Mouse (Mus musculus): ENCODE measurements at regions not wholly inside any gene's neighbourhood (a gene's known extent, or its start where the extent isn't known, plus 50 kb on each side); places are given as distances from the start of the nearest gene placed in this dataset.

DNA sequence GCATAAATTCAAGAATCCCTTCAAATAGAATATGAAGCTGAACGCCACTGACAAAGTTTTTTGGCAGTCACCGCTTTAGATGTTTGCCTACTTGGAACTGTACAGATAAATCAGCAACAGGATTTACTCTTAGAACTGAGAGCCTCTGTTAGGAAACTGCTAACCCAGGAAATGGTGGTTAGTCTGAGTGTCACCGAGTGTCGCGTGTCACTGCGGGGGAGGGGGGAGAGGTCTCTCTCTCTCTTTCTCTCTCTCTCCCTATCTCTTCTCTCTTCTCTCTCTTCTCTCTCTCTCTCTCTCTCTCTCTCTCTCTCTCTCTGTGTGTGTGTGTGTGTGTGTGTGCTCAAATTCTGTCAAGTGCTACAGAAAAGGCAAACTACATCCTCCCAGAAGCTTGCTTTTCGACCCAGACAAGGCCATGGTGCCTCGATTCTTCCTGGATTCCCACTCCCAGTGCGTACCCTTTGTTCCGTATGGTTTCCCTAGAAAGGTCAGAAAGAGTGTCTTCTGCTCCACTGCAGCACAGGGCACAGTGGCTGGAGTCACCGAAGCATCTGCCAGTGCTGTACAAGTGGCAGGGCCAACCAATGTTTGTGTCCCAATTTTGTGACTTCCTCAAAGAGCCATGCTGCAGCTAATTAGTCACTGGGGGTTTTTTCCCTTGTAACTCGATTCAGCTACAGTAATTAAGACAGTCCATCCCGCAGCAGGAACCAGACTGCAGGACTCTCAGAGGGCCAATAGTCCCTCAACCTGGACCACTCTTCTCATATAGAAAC is 87.0 kb downstream of the Cog6 start:
- no peak for DNase-seq

DNA sequence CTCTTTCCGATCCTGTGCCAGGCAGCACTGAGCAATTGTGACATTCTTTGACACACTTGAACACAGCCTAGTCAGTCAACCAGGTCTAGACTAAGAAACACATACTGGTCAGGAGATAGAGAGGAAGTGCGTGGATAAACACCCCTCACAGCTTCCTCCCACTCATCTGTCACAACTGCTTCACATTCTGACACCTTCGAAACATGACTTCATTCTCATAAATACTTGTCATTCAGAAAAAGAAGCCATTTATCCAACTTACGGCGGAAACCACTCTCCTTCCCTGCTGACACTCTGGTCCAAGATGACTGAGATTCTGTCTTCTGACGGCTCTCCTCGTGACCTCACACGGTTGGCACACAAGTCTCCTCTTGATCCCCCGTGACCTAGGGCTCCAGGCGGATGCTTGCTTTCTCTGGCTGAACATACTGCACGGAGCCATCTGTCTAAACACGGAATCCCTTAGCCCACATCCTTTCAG is 89.6 kb downstream of the Cog6 start:
- peak; percentile 18 to 27 for DNase-seq

DNA sequence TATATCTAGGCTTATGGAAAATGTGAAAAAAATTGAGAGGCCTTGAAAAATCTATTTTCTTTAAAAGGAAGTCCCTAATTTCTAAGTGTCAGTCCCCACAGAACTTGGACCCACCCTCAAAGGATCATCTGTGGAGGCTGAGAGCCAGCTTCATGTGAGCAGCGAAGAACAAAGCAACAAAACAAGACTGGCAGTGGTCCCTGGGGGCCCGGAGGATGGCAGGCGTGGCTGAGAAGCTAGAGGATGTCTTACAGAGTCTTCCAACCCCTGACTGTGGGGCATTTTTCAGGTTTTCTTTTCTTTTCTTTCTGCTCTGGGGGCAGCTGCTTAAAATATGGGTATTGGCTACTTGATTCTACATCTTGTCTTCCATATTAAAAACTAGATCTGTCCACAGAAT is 90.5 kb downstream of the Cog6 start:
- peak; percentile 21 to 35 for DNase-seq

DNA sequence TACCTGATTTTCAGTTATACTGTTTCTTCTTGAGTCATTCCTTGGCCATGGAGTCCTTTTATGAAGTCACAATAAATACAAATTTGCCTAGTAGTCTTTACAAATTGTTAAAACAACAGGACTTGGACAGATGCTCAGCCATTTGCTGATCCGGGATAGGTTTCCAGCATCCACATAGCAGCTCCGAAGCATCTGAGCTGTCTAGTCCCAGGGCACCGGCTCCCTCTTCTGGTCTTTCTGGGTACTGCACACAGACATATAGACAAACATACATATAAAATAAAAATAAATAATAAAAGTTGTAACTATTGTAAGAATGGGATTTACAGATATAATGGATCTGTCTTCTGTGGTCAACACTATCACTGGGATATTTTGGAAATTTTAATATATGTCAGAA is 91.8 kb downstream of the Cog6 start:
- DNase-seq = peak; percentile 46 to 57

DNA sequence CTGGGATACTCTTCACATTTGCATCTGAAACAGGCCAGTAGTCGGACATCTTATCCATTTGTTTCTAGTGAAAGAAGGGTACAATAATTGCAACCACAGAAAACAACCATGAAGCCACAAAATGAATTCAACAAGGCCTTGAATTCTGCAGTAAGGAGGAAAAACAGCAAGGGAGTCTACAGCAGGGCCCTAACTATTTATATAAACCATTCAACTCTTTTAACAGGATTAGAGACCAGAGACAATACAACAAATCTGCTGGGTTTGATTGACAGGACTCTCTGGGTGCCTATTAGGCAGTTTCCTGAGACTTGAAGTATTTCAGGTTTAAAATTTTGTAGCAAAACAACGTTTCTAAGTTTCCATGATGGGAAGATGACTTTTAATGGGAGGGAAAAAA is 92.4 kb downstream of the Cog6 start:
- DNase-seq = no peak

DNA sequence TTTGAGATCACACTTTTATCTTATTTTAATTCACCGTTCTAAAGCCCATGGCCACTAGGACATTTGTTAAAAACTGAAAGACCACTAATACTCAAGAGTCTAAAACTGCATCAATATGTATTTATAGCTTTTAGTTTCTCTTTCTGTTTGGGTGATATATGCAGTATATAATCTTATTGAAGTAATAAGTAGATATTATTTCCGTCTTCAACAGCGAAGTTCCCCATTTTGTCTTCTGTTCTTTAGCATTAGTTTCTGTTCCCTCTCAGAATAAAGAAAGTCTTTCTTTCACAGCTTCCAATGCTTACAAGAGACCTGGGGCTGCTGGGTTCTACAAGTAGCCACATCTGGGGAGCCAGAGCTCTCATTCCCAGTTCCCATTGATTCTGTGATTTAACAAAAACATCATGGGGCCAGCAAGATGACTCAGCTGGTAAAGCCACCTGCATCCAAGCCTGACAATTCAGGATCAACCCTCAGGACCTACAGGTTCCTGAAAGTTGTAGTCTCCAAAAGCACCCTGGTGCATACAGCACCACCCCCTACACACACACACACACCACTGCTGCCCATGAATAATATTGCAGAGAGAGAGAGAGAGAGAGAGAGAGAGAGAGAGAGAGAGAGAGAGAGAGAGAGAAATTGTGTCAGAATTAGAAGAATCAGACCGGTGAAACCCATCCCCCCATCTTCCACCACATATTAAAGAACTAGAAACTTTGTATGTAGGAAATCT is 93.0 kb downstream of the Cog6 start:
- no peak for DNase-seq

DNA sequence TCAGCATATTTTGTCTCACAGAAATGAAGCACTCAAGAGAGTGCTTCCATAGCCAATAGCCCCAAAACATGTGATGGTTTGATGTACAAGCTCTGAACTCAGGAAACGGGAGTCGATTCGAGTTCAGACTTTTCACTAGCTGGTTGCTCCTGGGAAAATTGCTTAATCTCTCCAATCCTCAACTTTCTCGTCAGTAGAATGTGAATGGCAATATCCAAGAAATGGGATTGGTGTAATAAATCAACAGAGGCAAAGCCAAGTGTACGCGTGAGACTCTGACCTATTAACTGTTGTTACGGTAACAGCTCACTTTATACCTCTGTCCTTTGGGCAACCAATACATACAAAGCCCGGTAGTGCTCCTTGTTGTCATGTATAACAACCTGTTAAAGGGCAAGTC is 94.6 kb downstream of the Cog6 start:
- DNase-seq = no peak

DNA sequence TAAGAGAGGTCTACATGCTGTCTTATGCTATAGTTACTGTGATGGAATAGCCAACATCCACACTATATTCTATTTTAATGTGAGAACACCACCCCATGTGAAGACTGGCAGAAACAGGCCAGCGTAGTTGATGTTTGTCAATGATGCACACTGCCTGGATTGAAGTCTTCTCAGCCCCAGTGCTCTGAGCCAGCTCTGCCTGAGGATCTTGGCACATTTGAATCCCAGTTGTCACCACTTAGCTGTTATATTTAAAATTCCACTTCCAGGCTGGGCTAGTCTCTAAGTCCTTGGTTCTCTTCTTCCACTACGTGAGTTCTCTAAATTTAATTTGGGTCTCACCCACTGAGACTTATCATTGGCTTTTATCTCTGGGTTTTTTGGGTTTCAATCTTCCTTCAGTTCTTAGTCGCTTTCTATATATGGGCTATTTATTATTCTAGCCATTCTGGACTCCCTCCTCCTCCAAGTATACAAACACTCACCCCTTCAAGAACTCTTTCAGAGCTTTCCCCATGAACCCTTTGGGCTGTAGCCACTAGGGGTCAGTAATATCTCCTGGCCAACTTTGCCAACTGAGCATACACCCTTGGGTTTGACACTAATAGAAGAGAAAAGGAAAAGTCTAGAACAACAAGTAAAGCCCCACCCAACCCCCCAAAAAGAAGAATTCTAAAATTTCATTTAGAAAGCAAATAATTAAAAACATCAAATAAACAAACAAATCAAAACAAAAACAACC is 110.0 kb downstream of the Cog6 start:
- peak; percentile 25 to 28 for DNase-seq

DNA sequence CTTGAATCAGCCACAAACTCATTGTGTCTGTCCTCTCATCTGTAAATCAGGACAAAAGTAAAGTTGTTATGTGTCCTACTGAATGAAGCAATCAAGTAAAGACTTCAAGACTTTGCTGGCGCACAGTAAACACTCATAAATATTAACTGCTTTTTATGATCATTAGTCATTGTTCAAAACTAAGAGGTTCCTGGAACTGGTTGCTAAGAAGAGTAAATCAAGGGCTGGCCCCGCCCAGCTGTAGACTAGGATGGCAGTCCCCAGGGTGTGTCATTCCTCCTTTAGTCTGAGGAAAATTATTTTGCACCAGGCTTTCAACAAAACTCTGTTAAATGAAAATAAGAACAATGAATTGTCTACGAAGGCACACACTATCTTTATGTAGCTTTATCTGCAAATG is 113.0 kb downstream of the Cog6 start:
- no peak for DNase-seq

DNA sequence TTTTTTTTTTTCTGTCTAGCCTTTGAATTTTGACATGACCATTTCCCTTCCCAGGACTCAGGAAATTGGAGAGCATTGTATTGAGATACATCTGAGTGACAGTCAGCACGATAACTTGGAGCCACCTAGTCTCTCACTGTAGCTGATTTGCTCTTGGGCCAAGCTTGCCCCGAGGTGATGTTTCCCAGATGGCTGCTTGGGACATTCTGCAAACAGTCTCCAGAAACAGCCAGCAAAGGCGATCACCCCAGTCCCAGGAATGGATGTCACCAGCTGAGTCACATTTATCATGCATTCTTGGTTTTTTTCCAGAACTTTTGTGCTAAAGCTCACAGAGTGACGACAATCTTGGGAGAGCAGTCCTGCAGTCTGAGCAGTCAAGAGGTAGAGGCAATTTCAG is 119.4 kb downstream of the Cog6 start:
- DNase-seq = peak in 1 of 2 experiments; percentile 39

DNA sequence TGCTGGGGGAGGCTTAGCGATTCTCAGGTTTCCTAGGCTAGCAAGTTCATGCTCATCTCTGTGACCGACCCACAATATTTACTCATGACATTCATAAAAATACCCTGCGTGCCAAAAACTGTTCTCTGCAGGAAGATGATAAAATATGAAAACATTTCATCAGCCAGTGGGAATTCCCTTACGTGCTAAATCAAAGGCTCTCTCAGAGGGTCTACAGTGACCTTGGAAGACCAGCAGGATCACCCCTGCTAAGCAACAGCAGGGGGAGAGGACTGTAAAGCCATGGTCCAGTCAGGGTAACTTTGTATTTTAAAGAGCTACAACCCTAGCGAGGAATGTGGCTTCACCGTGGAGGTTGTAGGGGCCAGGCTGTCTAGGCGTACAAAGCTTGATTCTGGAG is 120.6 kb downstream of the Cog6 start:
- no peak for DNase-seq

DNA sequence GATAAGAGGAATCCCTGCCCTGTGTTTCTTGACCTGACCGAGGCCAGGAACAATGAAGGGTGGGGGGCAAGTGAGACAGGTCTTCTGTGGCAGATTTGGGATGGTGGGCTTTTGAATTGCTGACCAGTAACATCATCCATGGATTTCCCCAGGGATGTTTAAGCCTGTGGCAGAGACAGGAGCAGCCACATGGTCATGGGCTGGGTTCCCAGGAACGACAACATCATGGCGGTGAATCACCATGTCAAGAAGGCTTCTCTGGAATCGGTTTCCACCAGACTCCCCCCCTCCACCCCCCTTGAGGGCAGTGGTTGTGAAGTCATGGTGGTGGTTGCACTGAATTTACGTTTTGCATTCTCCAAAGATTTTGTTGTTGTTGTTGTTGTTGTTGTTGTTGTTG is 121.3 kb downstream of the Cog6 start:
- DNase-seq = peak in 1 of 2 experiments; percentile 3

DNA sequence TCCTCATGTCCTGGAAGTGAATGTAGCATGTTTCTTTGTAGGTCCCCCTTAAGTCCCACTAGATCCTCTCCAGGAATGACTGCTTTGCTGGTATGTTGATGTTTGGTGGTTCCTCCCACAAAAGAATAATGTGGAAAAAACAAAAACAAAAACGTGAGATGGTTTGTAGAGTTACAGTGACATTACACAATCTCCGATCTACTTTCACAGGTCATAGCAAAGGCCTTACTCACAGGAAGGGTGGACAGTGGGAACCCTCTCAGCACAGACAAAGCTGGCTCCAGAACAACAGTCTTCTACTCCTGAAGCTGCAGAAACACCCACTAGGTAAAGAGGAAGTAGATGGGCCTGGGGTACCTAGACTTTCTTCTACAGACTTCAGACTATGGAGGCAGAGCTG is 122.2 kb downstream of the Cog6 start:
- no peak for DNase-seq

DNA sequence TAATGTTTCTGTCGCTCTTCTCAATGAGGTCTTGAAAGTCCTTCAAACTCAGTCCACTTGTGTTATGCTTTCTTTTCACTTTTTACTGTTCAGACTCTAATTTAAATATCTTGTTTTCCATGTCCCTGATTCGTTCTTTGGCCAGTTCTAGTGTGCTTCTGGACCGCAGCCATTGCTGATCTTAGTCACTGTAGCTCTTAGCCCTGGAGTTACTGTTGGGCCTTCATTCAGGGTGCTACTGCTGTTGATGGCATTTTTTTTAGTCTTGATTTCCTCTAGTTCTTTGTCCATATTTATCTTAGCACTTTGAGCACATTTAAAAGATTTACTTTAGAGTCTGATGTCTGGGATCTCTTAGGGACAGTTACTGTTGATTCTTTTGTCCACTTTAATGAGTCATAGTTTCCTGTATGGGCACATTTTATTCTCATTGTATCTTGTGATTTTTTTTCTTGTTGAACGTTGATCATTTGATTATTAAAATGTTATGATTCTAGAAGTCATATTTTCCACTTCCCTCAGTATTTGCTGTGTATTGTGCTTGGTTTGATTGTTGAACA is 127.8 kb downstream of the Cog6 start:
- no peak for DNase-seq

DNA sequence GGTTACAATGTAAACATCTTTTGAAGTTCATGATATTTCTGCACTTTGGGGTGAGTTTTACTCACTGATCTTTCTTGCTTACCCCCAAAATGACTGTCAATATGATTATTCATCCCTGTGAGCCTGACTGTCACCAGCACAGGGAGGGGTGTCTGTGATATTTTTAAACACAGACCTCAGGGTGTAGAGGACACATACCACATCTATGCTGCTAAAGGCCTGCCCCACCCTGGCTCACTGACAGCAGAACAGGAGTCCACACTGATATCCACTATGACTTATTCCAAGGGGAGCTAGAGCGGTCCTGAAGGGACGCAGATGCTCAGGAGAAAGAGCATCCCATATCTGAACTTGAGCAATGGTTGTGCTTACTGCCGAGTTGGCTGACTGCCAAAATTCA is 135.1 kb downstream of the Cog6 start:
- peak in 1 of 2 experiments; percentile 14 for DNase-seq

DNA sequence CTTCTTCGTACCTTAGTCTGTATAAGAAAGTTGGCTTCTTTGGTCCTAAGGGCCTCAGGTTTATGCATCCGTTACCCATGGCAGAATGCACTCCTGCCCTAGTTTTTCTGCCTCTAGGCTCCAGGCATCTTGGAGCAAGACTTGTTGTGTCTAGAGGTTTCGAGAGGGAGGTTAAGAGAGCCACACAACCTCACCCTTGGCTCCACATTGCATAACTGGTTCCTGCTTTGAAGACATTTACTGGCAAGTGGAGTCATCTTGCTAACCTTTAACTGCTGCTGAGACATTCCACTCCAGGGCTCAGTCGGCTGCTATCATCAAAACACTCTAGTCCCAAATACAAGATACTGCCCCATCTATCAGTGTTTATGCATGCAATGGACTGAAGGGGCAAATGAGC is 135.9 kb downstream of the Cog6 start:
- DNase-seq = no peak

DNA sequence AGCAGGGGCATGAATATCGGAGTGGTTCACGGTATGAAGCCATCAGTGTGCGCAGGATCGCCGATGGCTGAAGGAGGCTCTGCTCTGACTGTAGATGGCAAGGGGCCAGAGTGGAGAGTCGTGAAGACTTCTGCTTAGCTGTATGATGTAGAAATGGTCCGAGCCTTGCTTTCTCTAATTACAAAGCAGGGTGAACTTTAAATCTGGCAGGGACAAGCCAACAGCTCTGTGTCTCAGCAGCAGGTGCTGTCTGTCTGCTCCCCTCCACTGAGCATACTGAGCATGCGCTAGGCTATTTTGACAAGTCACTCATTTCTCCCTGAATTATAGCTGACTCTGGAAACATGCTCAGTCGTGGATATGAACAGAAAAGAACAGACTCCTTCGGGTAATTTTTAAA is 137.3 kb downstream of the Cog6 start:
- DNase-seq = peak; percentile 45 to 50

DNA sequence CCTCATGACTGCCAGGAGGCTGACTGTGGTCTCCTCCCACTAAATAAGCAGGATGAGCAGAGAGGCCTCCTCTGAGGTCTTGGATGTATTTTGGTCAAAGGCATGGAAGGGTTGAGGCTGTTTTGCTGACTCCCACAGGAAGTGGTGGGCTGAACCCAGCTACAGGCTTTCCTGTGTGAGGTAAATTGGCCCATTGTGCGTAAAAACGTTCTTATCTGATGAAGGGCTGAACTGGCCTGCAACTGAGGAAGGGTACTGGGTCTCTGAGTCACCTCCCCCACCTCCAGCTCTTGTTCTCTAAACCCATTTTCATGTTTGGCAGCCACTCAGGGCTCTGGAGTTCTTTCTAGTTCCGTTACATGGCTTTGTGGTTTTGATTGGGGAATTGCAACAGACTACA is 138.7 kb downstream of the Cog6 start:
- DNase-seq = no peak

DNA sequence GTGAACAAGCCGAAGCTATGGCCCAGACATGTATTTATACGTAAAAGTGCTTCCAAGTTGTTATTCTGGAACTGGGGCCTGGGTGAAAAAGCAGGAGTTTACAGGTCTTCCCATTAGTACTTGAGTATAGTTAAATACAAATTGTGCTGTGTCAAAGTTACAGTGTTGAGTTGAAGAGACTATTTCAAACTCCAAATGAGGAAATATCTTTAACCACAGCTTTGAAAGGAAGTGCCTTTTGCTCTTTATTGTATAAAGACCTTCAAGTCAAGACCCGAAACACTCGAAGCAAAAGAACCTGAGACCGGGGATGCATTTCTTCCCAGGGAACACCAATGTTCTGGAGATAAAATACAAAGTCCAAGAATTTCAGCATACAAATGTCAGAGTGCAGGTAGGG is 144.8 kb downstream of the Cog6 start:
- no peak for DNase-seq

DNA sequence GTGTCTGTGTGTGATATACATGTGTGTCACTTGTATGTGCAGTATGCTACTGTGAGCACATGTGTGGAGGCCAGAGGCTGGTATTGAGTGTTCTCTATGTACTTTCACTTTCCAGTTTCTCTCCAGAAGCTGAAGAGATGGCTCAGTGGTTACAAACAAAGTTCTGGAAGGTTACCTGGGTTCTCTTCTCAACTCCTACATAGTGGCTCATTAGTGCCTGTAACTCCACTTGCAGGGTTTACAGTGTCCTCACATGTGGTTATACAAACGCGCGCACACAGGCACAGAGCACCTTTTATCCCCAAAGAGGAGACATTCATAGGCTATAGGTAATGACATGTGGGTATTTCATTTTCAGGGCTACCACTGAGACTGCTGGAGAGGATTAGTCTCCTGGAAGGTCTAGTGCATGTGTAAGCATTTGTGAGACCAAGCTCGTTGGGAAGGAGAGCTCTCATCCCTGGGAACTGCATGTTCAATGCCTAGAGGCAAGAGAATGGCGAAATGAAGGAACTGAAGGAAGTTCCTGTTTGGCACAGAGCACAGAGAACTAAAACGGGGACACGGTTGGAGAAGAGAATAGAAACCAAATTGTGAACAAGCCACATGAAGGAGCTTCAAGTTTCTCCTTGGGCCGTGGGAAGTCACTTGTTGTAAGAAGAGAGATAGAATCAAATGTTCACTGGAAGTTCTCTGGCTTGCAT is 153.7 kb downstream of the Cog6 start:
- DNase-seq = no peak

DNA sequence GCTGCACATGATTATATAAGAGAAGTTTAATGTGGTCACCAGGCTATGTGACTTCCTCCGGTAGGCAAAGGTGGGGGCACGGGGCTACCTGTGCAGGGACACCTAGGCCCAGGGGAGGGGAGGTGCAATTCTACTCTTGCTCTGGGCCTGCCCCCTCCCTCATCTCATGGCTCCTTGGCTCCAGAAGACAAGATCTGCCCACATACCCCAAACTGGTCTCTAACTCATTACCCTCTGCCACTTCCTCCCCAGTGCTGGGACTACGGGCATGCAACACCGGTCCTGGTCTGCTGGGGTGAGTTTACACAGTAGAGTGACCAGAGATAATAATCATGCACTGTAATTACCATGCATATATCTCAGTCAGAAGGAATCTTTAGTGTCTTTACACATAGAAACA is 155.0 kb downstream of the Cog6 start:
- DNase-seq = no peak

DNA sequence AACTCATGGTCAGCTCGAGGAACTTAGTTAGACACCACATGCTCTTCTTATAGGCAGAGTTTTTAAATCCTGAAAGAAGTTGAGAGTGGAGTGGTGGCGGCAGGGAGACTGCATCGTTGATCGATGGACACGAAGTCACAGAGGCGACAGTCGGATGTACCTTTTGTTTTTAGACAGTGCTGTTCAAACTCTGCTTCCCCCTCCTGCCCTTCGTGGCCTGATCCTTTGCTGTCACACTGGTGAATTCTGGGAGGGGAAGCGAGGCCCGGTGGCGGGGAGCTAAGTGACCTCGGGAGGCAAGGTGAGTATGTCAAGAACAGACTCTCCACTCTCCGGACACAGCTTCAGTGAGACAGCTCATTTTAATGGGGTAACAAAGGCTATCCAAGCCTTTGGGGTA is 155.5 kb downstream of the Cog6 start:
- DNase-seq = no peak

DNA sequence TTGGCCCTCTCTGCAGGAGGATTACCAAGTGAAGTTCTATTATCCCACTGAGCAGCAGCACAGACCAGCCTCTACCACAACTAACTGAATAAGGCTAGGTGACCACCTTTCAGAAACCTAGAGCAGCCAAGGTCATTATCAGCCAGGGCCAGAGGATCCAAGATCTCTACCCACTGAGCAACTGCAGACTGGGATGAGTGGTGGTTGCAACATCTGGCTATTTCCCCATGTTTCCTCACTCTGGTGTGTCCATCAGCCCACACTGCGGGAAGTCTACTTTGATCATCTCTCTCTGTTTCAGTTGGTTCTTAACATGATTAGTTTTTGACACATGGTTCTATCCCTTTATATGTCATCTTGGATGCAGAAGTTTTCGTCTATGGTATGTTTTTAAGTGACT is 157.2 kb downstream of the Cog6 start:
- no peak for DNase-seq

Measured in cerebellum, postnatal 10 days (tissue).